Mouse (Mus musculus) colon, adult 2 months (tissue): ENCODE results near the gene Hs3st5. TPM values are rescaled to one million over a fixed set of nuclear protein-coding genes. Genes with fewer than 3 reads are reported as not detected.

Experiments used
- polyA plus RNA-seq: library from polyadenylated mRNA; depleted of rRNA; stranded (reverse); fragments of >200 nt; gene quantifications from 2 replicates; pipeline ENCODE4 v1.2.3, GENCODE M21; 2012; rRNA removed

The Hs3st5 gene
- polyA plus RNA-seq: 0.20 and 0.32 TPM in 2 replicates

GRCm38 (mm10) chr10:36506727-36507555 lies at the start of gene Hs3st5:
TSS of gene Hs3st5 (plus strand) at chr10:36506814.

